Mouse (Mus musculus) left cerebral cortex, postnatal 4 days (tissue): ENCODE results near the gene Fetub. TPM values are rescaled to one million over a fixed set of nuclear protein-coding genes. Genes with fewer than 3 reads are reported as not detected.

Experiments
- DNase-seq: peaks from one replicate; pipeline ENCODE4 v3.0.0-alpha.2; 2022
- intact Hi-C: fragments of 180-260 bp; cut with DNase I; formaldehyde crosslinking; loops from one replicate; pipeline ENCODE4 v1.15.1; 2025
- total RNA-seq, 2 experiments: library from RNA; stranded (reverse); gene quantifications; 2 replicates each; pipeline ENCODE4 v1.2.3; 2021

The Fetub gene
- total RNA-seq, 2 experiments from 2014 or later, result not detected

DNA sequence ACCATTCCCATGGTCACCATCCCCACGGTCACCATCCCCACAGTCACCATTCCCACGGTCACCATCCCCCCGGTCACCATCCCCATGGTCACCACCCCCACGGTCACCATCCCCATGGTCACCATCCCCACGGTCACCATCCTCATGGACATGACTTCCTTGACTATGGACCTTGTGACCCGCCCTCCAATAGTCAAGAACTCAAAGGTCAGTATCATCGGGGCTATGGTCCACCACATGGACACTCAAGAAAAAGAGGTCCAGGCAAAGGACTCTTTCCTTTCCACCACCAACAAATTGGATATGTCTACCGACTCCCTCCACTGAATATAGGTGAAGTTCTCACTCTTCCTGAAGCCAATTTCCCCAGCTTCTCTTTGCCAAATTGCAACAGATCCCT, 42.9 kb downstream of the Fetub start:
- DNase-seq, result no peak
- intact Hi-C loops, result no loop called here

GRCm38 (mm10) chr16:22962256-22962655, 44.1 kb downstream of the Fetub start:
- intact Hi-C loops, result no loop called here
- no peak for DNase-seq

DNA sequence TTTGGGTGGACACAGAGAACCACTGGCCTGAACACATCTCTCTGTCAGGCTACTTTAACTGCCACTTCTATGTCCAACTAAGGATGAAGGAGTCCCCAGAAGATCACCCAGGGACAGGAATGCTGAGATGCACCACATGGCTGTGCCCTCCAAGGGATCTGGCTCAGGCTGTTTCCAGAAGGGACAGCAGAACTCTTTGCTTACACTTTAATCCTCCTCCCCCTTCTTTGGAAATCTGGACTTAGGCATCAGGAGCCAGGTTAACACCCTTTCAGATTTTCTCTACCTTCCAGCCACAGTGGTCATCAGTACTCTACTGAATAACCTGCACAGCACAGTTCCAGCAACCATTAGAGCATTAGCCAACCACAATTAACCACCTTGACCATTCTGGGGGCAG, 45.2 kb downstream of the Fetub start:
- intact Hi-C loops, result no loop called here
- no peak for DNase-seq

GRCm38 (mm10) chr16:22967383-22968030, 49.4 kb downstream of the Fetub start:
- no peak for DNase-seq
- intact Hi-C loops, result no loop called here

Other genes with a start within 250 kb of the Fetub start
- not detected for gene Crygs, start 106.8 kb upstream of the Fetub start, total RNA-seq
- 10 to 100 TPM; 10.9 to 11.8 TPM for gene Tbccd1, start 60.7 kb upstream of the Fetub start, total RNA-seq
- 10 to 100 TPM; 59.3 to 61.4 TPM for gene Dnajb11, start 60.5 kb upstream of the Fetub start, total RNA-seq
- gene Ahsg, start 27.1 kb upstream of the Fetub start, total RNA-seq, result not detected
- not detected for gene Hrg, start 32.7 kb downstream of the Fetub start, total RNA-seq
- gene Kng2, start 111.1 kb downstream of the Fetub start, total RNA-seq, result not detected
- gene Kng1, start 139.5 kb downstream of the Fetub start, total RNA-seq, result not detected
- gene Eif4a2, start 189.1 kb downstream of the Fetub start, total RNA-seq, result 100 to 1,000 TPM; 666 to 672 TPM
- 10 to 100 TPM in 1 of 2 experiments, 1 to 10 TPM in 1; 9.7 to 11.5 TPM for gene Rfc4, start 209.4 kb downstream of the Fetub start, total RNA-seq
- gene Adipoq, start 228.2 kb downstream of the Fetub start, total RNA-seq, result not detected